Mouse (Mus musculus) layer of hippocampus, adult 9-10 months (tissue): Measurements from ENCODE around the gene Tmem88b.
"Not testable (repeated sequence)": the region's sequence is repeated elsewhere in the genome, so short reads cannot be mapped to it uniquely, and the experiment has no call there.

Experiments
- DNase-seq: peaks from one replicate; pipeline ENCODE4 v3.0.0; 2022; ENCODE audit warnings: low spot score

Gene Tmem88b

GRCm38 (mm10) chr4:155788833-155789232, 3.2 kb upstream of the Tmem88b start:
- DNase-seq = not testable (repeated sequence)

- no peak for DNase-seq
Observed at GRCm38 (mm10) chr4:155788300-155788699, 2.6 kb upstream of the Tmem88b start.

- DNase-seq = no peak
Observed at GRCm38 (mm10) chr4:155785246-155785645, 428 bp downstream of the Tmem88b start.

GRCm38 (mm10) chr4:155784081-155784701, 1.5 kb downstream of the Tmem88b start:
- DNase-seq = no peak

GRCm38 (mm10) chr4:155783486-155784080, 2.1 kb downstream of the Tmem88b start:
- no peak for DNase-seq

- DNase-seq = no peak
Observed at GRCm38 (mm10) chr4:155780895-155781294, 4.8 kb downstream of the Tmem88b start.

GRCm38 (mm10) chr4:155779498-155779897, 6.2 kb downstream of the Tmem88b start:
- no peak for DNase-seq

- DNase-seq = no peak
Observed at GRCm38 (mm10) chr4:155777816-155778215, 7.9 kb downstream of the Tmem88b start.

GRCm38 (mm10) chr4:155776704-155777335, 8.9 kb downstream of the Tmem88b start:
- no peak for DNase-seq

GRCm38 (mm10) chr4:155775855-155776254, 9.8 kb downstream of the Tmem88b start:
- DNase-seq = no peak

GRCm38 (mm10) chr4:155774971-155775740, 10.5 kb downstream of the Tmem88b start:
- DNase-seq = no peak

GRCm38 (mm10) chr4:155774280-155774754, 11.4 kb downstream of the Tmem88b start, which contains the start of gene Vwa1:
Gene Vwa1 (minus strand): TSS chr4:155774698.
- DNase-seq = no peak

GRCm38 (mm10) chr4:155773335-155774078, 12.2 kb downstream of the Tmem88b start:
- DNase-seq = no peak

- DNase-seq = no peak
Observed at GRCm38 (mm10) chr4:155772786-155773185, 12.9 kb downstream of the Tmem88b start.

GRCm38 (mm10) chr4:155771706-155772105, 14.0 kb downstream of the Tmem88b start:
- no peak for DNase-seq

- DNase-seq = no peak
Observed at GRCm38 (mm10) chr4:155770626-155771025, 15.0 kb downstream of the Tmem88b start.

- peak; percentile 82 for DNase-seq
Observed at GRCm38 (mm10) chr4:155769880-155770512, 15.7 kb downstream of the Tmem88b start.

- no peak for DNase-seq
Observed at GRCm38 (mm10) chr4:155769496-155769879, 16.2 kb downstream of the Tmem88b start.

- DNase-seq = no peak
Observed at GRCm38 (mm10) chr4:155762357-155762756, 23.3 kb downstream of the Tmem88b start.

- no peak for DNase-seq
Observed at GRCm38 (mm10) chr4:155761356-155762099, 24.1 kb downstream of the Tmem88b start.
